Mouse (Mus musculus): ENCODE data around the gene Sec31b. TPM values are rescaled to one million over a fixed set of nuclear protein-coding genes. Genes with fewer than 3 reads are reported as not detected.
A peak's percentile ranks its signal among the peaks of the same experiment; 100 is the strongest.

Sec31b gene
- polyA plus RNA-seq, 1 experiment = 1.5 TPM

DNA sequence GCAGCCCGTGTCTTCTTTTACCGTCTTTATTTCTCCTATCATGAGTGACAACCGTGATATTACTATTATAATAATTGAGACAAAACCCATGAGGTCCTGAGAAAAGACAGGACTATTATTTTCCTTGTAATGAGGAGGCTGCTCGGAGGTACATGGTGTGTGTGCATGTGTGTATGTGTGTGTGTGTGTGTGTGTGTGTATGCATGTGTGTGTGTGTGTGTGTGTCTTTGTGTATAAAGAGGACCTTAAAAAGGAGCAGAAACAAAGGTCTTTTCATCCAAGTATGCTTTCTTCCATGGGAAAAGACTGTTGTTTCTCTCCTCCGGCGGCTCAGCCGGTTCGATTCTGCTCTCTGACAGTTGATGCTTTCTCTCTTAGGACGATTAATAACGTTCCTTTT, 48.7 kb downstream of the Sec31b start:
- TF ChIP-seq FLI1 (IDR thresholded peaks at IDR 0.05; ENCODE audit: low read length) (no peak), GATA1 (IDR thresholded peaks at IDR 0.05; ENCODE audit: borderline replicate concordance, low read length) (no peak)
- peaks cover 4% of the 10 kb centered on the region; the same call in 1 of the 2 replicates for H3K4me1 ChIP-seq
- peaks cover 67% of the 10 kb centered on the region for H3K27me3 ChIP-seq (replicated peaks)
- H3K36me3 ChIP-seq (replicated peaks; ENCODE audit: low read length) = no peaks in the 10 kb centered on the region
- no peaks in the 10 kb centered on the region for H3K9me3 ChIP-seq
- H3K4me3 ChIP-seq (replicated peaks) = no peak overlapping the region

DNA sequence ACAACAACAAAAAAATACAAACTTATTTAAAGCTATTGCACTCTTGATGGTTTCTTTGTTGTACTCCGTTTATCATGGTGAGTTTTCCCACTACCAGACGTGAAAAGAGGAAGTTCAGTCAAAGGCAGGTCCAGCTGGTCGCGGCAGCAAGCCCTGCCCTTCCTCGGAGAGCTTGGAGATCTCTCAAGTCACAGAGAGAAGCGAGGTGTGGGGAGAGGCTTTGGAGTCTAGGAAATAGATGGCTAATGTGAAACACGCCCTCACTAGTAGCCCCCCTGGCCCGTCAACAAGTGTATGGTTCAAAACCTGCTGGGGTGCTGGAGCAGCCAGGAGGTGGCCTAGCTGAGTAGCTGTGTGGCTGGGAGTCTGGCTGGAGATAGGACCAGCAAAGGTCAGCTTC, 49.2 kb downstream of the Sec31b start:
- peaks cover 4% of the 10 kb centered on the region; the same call in 1 of the 2 replicates for H3K4me1 ChIP-seq
- H3K27me3 ChIP-seq (replicated peaks) = peaks cover 63% of the 10 kb centered on the region
- no peaks in the 10 kb centered on the region for H3K36me3 ChIP-seq (replicated peaks; ENCODE audit: low read length)
- H3K4me3 ChIP-seq (replicated peaks) = no peak overlapping the region
- no peaks in the 10 kb centered on the region for H3K9me3 ChIP-seq
- TF ChIP-seq GATA1 (IDR thresholded peaks at IDR 0.05; ENCODE audit: borderline replicate concordance, low read length) (no peak), FLI1 (IDR thresholded peaks at IDR 0.05; ENCODE audit: low read length) (no peak)

DNA sequence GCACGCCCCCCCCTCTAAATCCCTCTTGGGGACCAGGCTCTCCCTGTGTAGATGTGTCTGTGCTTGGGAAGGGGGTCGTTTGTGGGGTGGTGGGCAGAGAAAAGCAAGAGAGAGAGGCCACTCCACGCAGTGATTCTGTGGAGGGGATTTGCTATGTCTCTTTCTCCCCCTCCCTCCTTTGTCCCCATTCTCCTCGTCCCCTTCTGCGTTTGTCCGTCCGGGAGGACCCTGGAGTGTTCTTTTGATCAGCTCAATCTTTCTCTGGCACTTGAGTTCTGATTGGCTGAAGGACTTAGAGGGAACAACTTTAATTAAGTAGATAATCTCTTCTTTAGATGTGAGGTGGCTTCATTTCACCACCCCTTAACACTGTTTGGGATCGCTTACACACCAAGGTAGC, 52.5 kb downstream of the Sec31b start, which contains the start of gene Wnt8b:
Wnt8b (plus strand) TSS at position 345 of the 400 bp plus-strand sequence.
- no peak for TF ChIP-seq GATA1 (IDR thresholded peaks at IDR 0.05; ENCODE audit: borderline replicate concordance, low read length)
- no peak for TF ChIP-seq FLI1 (IDR thresholded peaks at IDR 0.05; ENCODE audit: low read length)
- H3K36me3 ChIP-seq (replicated peaks; ENCODE audit: low read length) = no peaks in the 10 kb centered on the region
- H3K9me3 ChIP-seq = peaks cover 5% of the 10 kb centered on the region; the same call in 1 of the 2 replicates
- peaks cover 4% of the 10 kb centered on the region; the same call in 1 of the 2 replicates for H3K4me1 ChIP-seq
- peaks cover 45% of the 10 kb centered on the region for H3K27me3 ChIP-seq (replicated peaks)
- H3K4me3 ChIP-seq (replicated peaks) = no peak within 1 kb of the TSS

DNA sequence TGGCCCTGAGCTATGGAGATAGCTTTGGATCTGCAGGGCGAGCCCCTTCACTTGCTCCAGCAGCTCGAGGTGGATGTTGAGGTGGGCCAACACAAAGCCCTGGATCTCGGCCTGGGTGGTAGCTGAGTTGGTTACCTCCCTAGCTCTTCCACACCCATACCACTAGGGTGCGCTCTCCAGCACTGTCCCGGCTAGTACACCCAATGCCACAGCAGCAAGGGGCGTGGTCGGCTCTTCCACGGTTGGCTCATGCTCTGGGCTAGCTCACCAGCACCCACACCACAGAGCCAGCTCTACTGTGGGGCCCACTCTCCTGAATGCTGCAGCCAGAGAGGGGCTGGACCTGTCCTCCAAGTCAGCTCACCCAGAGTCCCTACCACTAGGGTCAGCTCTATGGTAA, 58.4 kb downstream of the Sec31b start:
- H3K4me1 ChIP-seq = peaks cover 5% of the 10 kb centered on the region; the same call in 1 of the 2 replicates
- peaks cover 19% of the 10 kb centered on the region for H3K27me3 ChIP-seq (replicated peaks)
- no peak for TF ChIP-seq GATA1 (IDR thresholded peaks at IDR 0.05; ENCODE audit: borderline replicate concordance, low read length)
- no peak for TF ChIP-seq FLI1 (IDR thresholded peaks at IDR 0.05; ENCODE audit: low read length)
- peaks cover 12% of the 10 kb centered on the region for H3K9me3 ChIP-seq
- no peaks in the 10 kb centered on the region for H3K36me3 ChIP-seq (replicated peaks; ENCODE audit: low read length)
- peak overlapping the region; percentile 71 for H3K4me3 ChIP-seq (replicated peaks)

DNA sequence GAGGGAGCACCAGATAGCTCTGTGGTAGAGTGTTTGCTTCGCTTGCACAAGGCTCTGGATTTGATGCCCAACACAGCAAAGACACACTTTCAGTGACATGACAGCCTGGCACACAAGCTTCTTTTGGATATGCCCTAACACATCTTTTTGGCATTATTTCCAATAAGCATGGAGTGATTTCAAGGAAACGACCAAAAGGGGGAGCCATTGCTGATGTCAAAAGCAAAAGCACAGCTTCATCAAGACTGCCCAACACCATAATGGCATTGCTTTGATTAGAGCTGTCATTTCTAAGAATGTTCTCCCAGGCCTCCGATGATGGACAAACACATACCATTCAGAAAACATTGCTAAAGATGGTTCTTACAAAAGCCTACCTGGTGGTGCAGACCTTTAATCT, 69.1 kb downstream of the Sec31b start:
- no peaks in the 10 kb centered on the region for H3K9me3 ChIP-seq
- H3K36me3 ChIP-seq (replicated peaks; ENCODE audit: low read length) = no peaks in the 10 kb centered on the region
- H3K4me3 ChIP-seq (replicated peaks) = no peak overlapping the region
- H3K4me1 ChIP-seq = peaks cover 4% of the 10 kb centered on the region
- peaks cover 29% of the 10 kb centered on the region for H3K27me3 ChIP-seq (replicated peaks)
- TF ChIP-seq FLI1 (IDR thresholded peaks at IDR 0.05; ENCODE audit: low read length) = no peak
- no peak for TF ChIP-seq GATA1 (IDR thresholded peaks at IDR 0.05; ENCODE audit: borderline replicate concordance, low read length)

DNA sequence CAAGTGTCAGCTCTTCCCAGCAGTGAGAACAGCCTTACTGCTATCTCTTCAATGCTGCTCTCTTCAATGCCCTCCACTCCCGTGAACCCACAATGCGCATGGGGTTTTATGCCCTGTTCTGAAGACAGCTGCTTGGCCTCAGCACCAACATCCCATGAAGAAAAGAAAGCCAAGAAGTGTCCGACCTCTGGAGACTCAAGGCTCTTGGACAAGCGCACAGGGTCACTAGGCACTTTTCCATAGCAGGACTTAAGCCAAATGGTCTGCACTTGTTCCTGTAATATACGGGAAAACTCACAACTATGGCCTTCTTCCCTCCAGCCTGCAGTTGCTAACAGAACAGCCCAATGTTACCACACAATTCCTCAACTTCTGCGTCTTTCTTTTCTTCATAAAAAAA, 70.4 kb downstream of the Sec31b start:
- Histone ChIP-seq H3K36me3 (replicated peaks; ENCODE audit: low read length) (no peaks in the 10 kb centered on the region), H3K4me3 (replicated peaks) (no peak overlapping the region), H3K9me3 (no peaks in the 10 kb centered on the region), H3K27me3 (replicated peaks) (peaks cover 28% of the 10 kb centered on the region), H3K4me1 (peaks cover 4% of the 10 kb centered on the region)
- TF ChIP-seq GATA1 (IDR thresholded peaks at IDR 0.05; ENCODE audit: borderline replicate concordance, low read length) (no peak), FLI1 (IDR thresholded peaks at IDR 0.05; ENCODE audit: low read length) (no peak)

DNA sequence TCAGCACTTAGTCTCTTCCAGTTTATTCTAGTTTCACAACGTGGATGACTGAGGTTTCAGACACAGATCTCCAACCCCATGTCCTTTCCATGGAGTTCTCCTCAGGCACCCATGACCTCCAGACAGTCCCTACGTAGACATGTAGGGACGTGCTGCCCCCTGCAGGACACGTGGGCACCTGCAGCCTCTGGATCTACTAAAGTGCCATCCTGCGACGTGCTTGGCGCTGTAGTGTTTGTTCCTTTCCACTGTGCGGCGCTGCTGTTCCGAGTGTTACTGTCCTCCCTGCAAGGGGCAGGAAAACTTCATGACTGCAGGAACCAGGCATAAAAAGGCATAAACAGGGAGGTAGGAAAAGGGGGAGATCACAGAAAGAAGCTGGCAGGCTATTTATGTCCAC, 71.5 kb downstream of the Sec31b start:
- peaks cover 28% of the 10 kb centered on the region for H3K27me3 ChIP-seq (replicated peaks)
- peak overlapping the region; percentile 31 for H3K4me3 ChIP-seq (replicated peaks)
- H3K36me3 ChIP-seq (replicated peaks; ENCODE audit: low read length) = no peaks in the 10 kb centered on the region
- H3K9me3 ChIP-seq = no peaks in the 10 kb centered on the region
- TF ChIP-seq GATA1 (IDR thresholded peaks at IDR 0.05; ENCODE audit: borderline replicate concordance, low read length) (no peak), FLI1 (IDR thresholded peaks at IDR 0.05; ENCODE audit: low read length) (no peak)
- H3K4me1 ChIP-seq = peaks cover 4% of the 10 kb centered on the region

Other genes with a start within 250 kb of the Sec31b start
- not detected in 2 replicates for gene Scd4, start 212.8 kb downstream of the Sec31b start, polyA plus RNA-seq (2012; ENCODE audit: insufficient read depth, low replicate concordance)
- gene Scd1, start 138.0 kb downstream of the Sec31b start, polyA plus RNA-seq (2012; ENCODE audit: insufficient read depth, low replicate concordance) = 11.6 and 39.1 TPM in 2 replicates
- not detected in 2 replicates for gene Wnt8b, start 52.4 kb downstream of the Sec31b start, polyA plus RNA-seq (2012; ENCODE audit: insufficient read depth, low replicate concordance)
- gene Gm20538, start 7.0 kb upstream of the Sec31b start, polyA plus RNA-seq (2012; ENCODE audit: insufficient read depth, low replicate concordance) = not detected in 2 replicates
- 84.9 and 219 TPM in 2 replicates for gene Ndufb8, start 9.6 kb upstream of the Sec31b start, polyA plus RNA-seq (2012; ENCODE audit: insufficient read depth, low replicate concordance)
- 2.9 and 8.0 TPM in 2 replicates for gene Hif1an, start 17.0 kb upstream of the Sec31b start, polyA plus RNA-seq (2012; ENCODE audit: insufficient read depth, low replicate concordance)
- gene Pax2, start 210.2 kb upstream of the Sec31b start, polyA plus RNA-seq (2012; ENCODE audit: insufficient read depth, low replicate concordance) = not detected in 2 replicates